Mouse (Mus musculus) urinary bladder, postnatal 14 days (tissue): Measurements from ENCODE around the gene Specc1l.
"Not testable (repeated sequence)": the region's sequence is repeated elsewhere in the genome, so short reads cannot be mapped to it uniquely, and the experiment has no call there.

Experiments
- DNase-seq: peaks from one replicate; pipeline ENCODE4 v3.0.0; 2021; ENCODE audit warnings: low spot score

Specc1l gene

GRCm38 (mm10) chr10:75283821-75284220 lies 71.9 kb downstream of the Specc1l start:
- no peak for DNase-seq

DNA sequence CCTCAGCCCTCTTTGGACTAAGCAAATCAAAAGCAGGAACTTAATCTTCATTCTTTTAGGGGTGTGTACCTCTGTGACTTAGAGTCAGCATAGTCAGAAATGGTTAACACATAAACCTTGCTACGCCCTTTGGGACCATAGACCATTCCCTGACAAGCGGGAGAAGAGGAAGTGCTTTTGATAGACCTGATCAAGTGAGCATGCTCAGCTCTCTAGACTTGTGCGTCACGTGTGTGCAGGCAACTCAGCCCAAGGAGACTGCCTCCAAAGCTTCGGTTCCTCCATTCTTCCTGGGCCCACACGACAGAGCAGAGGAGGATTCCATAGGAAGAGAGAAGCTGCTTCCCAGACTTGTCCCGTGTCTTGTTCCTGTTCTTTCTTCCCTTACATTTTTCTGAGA lies 76.7 kb downstream of the Specc1l start:
- DNase-seq = no peak

- DNase-seq = no peak
Measured at GRCm38 (mm10) chr10:75289392-75289791, 77.5 kb downstream of the Specc1l start.

GRCm38 (mm10) chr10:75290650-75291049 lies 78.8 kb downstream of the Specc1l start:
- no peak for DNase-seq

DNA sequence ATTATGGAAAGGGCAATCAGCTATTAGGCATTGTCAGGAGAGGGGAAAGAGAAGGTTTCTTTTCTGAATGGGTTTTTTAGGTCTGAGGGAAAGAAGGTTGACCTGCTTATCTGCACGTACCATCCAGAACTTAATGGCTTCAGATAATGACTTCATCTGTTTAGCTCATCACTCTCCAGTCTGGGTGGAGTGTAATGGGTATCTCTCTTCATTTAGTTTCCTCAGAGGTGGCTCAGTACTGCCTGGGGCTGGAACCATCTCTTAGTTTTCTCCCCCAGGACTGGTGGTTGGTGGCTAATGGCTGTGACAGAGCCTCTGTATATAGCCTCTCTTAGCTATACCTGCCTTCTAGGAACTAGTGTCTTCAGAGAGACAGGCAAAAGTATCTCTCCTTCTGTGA lies 79.5 kb downstream of the Specc1l start:
- no peak for DNase-seq

DNA sequence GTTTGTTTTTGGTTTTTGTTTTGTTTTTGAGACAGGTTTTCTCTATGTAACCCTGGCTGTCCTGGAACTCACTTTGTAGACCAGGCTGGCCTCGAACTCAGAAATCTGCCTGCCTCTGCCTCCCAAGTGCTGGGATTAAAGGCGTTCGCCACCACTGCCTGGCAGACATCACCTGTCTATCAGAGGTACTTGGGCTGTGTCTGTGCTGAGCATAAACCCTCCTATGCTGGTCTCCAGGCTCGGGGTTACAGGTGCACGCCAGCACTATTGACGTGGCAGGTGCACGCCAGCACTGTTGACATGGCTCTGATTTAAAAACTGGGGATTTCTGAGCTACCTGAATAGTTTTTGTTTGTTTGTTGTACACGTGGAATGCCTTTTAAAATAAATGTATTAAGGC lies 80.3 kb downstream of the Specc1l start:
- DNase-seq = not testable (repeated sequence)

DNA sequence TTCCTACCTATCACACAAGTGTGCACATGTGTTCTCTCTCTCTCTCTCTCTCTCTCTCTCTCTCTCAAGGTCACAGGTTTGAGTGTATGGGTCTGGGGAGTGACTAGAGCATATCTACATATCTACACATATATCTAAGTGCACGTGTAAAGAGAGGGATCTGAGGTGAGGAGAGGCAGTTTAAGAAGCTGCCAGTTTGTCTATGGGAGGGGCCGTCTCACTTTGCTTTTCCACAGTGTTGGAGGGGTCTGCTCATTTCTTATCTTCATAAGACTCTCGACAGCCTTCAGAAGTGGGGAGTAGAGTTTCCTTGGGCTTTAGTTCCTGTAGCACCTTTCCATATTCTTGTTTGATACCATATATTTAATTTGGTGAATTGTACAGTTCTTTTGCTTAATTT lies 81.4 kb downstream of the Specc1l start:
- DNase-seq = no peak

GRCm38 (mm10) chr10:75294362-75294761 lies 82.5 kb downstream of the Specc1l start:
- no peak for DNase-seq

GRCm38 (mm10) chr10:75294926-75295325 lies 83.1 kb downstream of the Specc1l start:
- no peak for DNase-seq

DNA sequence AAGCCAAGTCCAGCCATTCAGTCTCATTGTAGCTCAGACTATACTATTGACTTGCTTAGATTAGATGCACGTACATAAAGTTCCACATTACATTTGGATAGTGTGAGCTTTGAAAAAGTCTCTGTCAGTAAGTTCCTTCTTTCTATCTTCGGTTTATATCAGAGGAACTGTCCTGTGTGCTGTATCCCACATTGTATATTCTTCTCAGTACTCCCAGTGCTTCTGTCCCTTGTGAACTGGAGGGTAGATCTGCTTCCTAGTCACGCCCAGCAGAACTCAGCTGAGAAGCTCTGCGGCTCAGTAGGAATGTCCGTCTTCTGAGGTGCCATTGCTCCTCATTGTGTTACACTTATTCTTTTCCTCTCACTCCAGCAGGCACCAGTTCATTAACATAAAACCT lies 86.7 kb downstream of the Specc1l start:
- DNase-seq = no peak

DNA sequence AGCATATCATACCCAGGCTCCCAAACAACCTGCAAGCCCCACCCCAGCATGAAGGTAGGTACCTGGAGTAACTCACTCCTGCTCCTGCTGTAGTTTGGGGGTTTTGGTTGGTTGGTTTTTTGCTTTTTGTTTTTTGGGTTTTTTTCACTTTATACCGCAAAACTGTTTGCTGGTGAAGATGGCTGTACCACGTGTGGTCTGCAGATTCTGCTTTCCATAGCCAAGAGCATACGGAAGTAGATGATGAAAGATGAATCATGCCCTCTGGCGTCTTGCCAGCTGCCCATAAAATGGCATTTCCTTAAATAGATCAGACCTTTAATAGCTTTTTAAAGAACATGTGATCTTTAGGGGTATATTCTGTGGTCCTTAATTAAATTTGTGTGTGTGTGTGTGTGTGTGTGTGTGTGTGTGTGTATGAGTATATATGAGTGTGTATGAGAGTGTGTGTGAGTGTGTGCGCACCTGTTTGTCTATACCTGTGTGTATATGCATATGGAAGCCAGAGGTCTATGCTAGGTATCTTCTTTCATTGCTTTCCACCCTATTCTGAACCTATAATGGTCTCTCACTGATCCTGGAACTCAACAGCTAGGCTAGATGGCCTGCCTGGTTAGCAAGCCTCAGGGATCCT lies 88.0 kb downstream of the Specc1l start:
- DNase-seq = peak; percentile 90

GRCm38 (mm10) chr10:75301195-75301806 lies 89.4 kb downstream of the Specc1l start:
- DNase-seq = no peak

DNA sequence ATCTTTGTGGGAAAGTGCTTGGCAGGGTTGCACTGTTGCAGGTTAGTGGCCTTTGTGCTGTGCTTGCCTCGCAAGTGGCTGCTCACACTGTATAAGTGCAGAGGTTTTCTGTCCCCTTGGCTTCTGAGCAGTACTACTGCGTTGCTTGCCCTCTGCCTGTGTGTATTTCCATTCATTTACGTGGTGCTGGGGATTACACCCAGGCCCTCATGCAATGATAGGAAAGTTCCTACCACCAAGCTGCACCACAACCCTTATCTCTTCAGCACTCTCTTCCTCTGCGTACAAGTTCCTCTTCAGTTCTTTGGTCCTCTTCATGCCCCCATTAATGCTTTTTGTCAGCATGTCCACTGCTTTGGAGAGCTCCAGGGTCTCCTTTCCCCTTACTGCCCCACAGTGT lies 90.1 kb downstream of the Specc1l start:
- DNase-seq = no peak

DNA sequence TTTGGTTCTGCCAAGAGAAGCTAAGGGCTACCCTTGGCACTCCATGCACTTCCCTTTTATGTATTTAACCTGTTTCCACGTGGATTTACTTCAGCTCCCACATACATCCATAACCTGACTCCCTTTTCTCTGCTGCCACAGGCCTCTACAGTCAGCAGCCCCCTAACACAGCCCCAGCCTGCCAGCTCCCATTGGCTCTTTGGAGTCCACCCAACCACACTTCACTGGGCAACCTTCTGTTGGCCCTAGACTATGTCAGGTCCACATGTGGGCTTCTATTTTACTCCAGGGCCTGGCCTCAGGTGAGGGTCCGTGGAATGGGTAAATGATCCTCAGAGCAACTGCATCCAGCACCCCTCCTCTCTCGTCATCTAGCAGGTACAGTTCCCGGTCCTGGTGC lies 90.7 kb downstream of the Specc1l start:
- DNase-seq = no peak

- no peak for DNase-seq
Measured at GRCm38 (mm10) chr10:75303324-75304048, 91.6 kb downstream of the Specc1l start.

DNA sequence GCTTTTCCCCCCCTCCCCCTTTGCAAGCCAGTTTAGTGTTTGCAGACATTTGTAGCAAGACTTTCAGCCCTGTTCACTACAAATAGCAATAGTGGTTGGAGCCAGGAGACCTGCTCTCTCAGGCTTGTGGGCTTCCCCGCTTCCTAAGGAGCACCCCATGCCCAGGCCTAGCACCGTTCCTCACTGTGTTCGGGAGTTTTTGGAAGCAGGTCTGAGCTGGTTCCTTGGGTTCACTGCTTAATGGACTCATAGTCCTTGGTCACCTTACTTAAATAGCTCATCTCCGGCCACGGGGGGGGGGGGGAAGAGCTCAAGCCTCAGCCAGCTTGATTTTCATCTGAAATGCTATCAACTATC lies 92.2 kb downstream of the Specc1l start:
- no peak for DNase-seq

DNA sequence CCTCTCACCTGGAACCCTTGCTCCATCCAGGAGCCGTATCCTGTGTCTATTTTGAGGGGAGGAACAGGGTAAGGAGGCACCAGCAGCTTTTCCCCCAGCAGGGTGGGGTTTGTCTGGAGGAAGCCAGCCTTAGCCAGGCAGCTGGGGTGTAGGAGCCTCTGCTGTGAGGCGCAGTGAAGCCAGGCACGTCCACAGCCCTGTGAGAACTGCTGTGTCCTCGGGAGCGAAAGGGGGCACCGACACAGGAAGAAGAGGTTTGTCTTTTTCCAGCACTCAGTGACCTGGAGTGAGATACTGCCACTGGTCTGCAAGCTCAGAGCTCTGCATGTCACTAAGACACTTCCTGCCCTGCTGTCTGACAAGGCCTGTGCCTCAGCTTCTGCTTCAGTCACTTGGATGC lies 92.5 kb downstream of the Specc1l start:
- no peak for DNase-seq

DNA sequence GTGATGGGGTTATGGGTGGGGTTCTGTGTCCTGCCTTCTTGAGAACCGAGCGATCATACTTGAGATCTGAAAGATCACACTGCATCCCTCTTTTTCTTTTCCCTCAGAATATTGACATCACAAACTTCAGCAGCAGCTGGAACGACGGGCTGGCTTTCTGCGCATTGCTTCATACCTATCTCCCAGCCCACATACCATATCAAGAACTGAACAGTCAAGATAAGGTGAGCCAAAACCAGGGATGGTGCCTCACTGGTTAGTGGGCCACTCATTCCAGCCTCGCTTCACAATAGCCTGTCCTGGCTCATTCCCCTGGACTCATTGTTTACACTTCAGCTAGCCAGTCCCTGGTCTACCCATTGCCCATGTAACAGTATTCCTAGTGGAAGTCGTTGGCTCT lies 95.3 kb downstream of the Specc1l start:
- DNase-seq = no peak

DNA sequence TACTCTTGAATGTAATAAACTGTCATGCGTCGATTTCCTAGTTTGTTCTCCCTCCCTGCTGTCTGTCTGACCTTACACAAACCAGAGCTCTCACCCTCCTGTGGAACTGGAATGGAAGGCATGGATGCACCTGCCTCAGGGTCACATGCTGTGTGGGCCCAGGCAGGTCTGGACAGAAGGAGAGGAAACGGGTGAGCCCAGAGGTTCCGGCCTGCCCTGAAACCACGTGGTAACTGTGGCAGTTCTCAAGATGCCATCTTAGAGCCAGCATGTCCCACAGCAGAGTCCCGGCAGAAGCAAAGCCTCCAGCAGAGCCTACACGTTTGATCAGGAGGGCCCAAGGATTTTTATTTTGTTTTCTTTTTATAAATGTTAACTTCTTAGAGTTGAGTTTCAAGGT lies 100.5 kb downstream of the Specc1l start:
- peak; percentile 31 for DNase-seq

DNA sequence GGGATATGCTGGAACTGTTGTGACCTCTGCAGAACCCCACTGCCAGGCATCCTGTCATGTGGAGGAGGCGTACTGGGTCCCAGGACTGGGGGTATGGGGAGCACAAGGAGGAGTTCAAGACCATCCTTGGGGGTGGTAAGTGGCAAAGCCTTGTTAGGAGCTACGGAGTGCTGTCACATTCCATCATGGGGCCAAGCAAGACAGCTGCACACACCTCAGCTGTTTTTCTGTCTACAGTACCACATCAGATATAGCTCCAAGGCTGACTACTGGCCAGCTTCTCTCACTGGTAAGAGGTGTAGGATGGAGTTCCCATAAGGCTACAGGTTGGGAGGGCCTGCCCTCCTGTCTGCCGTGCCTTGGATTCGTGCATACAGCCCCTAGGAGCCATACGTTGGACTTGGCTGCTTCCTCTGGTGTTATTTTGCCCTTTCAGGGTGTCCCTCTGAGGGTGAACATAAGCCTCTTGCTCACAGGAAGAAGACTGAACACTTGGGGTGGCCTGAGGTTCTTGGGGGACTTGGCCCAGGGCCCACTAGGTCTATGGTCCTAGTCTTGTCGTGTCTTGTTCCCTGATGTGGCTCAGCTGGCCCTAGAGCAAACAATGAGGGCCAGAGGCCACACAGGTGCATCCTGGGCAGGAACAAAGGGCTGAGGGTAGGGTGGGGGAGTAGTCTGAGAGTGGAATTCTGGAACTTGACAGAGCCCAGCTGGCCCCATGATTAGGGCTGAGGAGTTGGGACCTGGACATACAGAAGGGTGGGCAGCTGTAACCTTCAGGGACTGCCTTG lies 102.5 kb downstream of the Specc1l start:
- peak; percentile 37 for DNase-seq

- no peak for DNase-seq
Measured at GRCm38 (mm10) chr10:75315756-75316155, 103.9 kb downstream of the Specc1l start.

DNA sequence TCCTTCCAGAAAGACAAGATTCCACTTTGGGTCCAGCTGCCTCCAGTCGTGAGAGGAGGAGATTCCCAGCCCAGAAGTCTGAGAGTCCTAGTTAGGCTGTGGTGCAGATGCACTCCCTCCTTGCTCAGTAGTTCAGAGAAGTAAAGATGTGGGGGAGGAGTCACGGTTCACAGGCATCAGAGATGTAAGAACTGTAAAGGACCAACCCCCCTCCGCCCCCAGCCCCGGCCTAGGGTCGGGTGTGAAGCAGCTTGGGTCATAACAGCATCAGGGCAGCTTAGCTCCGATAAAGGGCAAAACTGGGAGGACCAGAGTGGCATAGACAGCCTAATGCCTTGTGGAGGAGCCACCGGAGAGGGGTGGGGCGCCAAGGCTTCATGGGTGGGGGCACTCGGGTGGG lies 104.6 kb downstream of the Specc1l start:
- no peak for DNase-seq

DNA sequence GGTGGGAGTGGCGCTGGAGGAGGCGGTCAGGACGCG lies 104.8 kb downstream of the Specc1l start, which contains the start of gene Adora2a:
TSS of gene Adora2a (plus strand) at position 6 of the 36 bp plus-strand sequence.
- no peak for DNase-seq
